Mouse (Mus musculus) embryonic facial prominence, embryonic 13.5 days (tissue): Measurements from ENCODE around the gene Sh2b3. TPM values are rescaled to one million over a fixed set of nuclear protein-coding genes. Genes with fewer than 3 reads are reported as not detected.

Experiments used
- ATAC-seq: fragments of 200-750 bp; cut with Nextera tagmentation; 2 replicates; pipeline ENCODE4 v1.8.0; 2017; ENCODE audit warnings: low read depth; ENCODE audit not compliant: insufficient number of reproducible peaks, insufficient read depth, low FRiP score, low TSS enrichment
- H3K27ac ChIP-seq: fragments of 300-500 bp; sonication (generic); 2 replicates; pipeline ENCODE4 v1.5.1; 2015; ENCODE audit warnings: moderate library complexity, mild to moderate bottlenecking, inconsistent platforms
- H3K27me3 ChIP-seq: fragments of 300-500 bp; sonication (generic); 2 replicates; pipeline ENCODE4 v1.6.1; 2015; ENCODE audit warnings: mild to moderate bottlenecking, inconsistent platforms
- H3K36me3 ChIP-seq: fragments of 300-500 bp; sonication (generic); 2 replicates; pipeline ENCODE4 v1.6.1; 2015; ENCODE audit warnings: mild to moderate bottlenecking, inconsistent platforms
- H3K4me1 ChIP-seq: fragments of 300-500 bp; sonication (generic); 2 replicates; pipeline ENCODE4 v1.6.1; 2015; ENCODE audit warnings: inconsistent platforms
- H3K4me2 ChIP-seq: fragments of 300-500 bp; sonication (generic); 2 replicates; pipeline ENCODE4 v1.6.1; 2015; ENCODE audit warnings: moderate library complexity, mild to moderate bottlenecking, inconsistent platforms
- H3K4me3 ChIP-seq: fragments of 300-500 bp; sonication (generic); 2 replicates; pipeline ENCODE4 v1.5.1; 2015; ENCODE audit warnings: mild to moderate bottlenecking, inconsistent platforms
- H3K9ac ChIP-seq: fragments of 300-500 bp; sonication (generic); 2 replicates; pipeline ENCODE4 v1.6.1; 2015; ENCODE audit warnings: mild to moderate bottlenecking, inconsistent platforms
- H3K9me3 ChIP-seq: fragments of 300-500 bp; sonication (generic); 2 replicates; pipeline ENCODE4 v1.6.1; 2016; ENCODE audit warnings: inconsistent platforms
- WGBS: fragments of 180-500 bp; shearing (Covaris S2); methylation state at CpG from one replicate; pipeline ENCODE4 v1.1.7; 2015; ENCODE audit warnings: mixed read lengths; 5-methylcytosine and 5-hydroxymethylcytosine counted together
- polyA plus RNA-seq: library from polyadenylated mRNA; unstranded; fragments of >200 nt; fragmentation: Nextera tagmentation; extraction: Ambion mirVana; gene quantifications from 2 replicates; pipeline ENCODE4 v1.2.1, GENCODE M21; 2015

Gene Sh2b3
- polyA plus RNA-seq, 1 experiment from 2014 or later: 12.2 TPM

- peak overlapping the region; percentile 54 for H3K4me3 ChIP-seq
- H3K9me3 ChIP-seq: no peaks in the 10 kb centered on the region
- no peaks in the 10 kb centered on the region for H3K36me3 ChIP-seq
- 12% methylated on average over 17 of the region's 17 CpGs for WGBS
- H3K4me2 ChIP-seq: peak overlapping the region; percentile 81
- no peak overlapping the region for H3K27ac ChIP-seq
- ATAC-seq: no peak
- H3K4me1 ChIP-seq: peaks cover 23% of the 10 kb centered on the region
- peak overlapping the region; percentile 73; the same call in 1 of the 2 replicates for H3K9ac ChIP-seq
- H3K27me3 ChIP-seq: peaks cover 54% of the 10 kb centered on the region
These were observed 5.9 kb upstream of the Sh2b3 start for GRCm38 (mm10) chr5:121843138-121843905.

- 0 out of 2 replicates have a peak, but pooled peaks have one; percentile 33 for ATAC-seq
- H3K4me1 ChIP-seq: peaks cover 23% of the 10 kb centered on the region
- no peak overlapping the region for H3K27ac ChIP-seq
- no peaks in the 10 kb centered on the region for H3K9me3 ChIP-seq
- H3K9ac ChIP-seq: peak overlapping the region; percentile 73
- WGBS: under 1% methylated on average over 33 of the region's 33 CpGs
- H3K36me3 ChIP-seq: no peaks in the 10 kb centered on the region
- peaks cover 60% of the 10 kb centered on the region for H3K27me3 ChIP-seq
- H3K4me3 ChIP-seq: peak overlapping the region; percentile 54
- H3K4me2 ChIP-seq: peak overlapping the region; percentile 81
These were observed 5.2 kb upstream of the Sh2b3 start for GRCm38 (mm10) chr5:121842665-121843118.

DNA sequence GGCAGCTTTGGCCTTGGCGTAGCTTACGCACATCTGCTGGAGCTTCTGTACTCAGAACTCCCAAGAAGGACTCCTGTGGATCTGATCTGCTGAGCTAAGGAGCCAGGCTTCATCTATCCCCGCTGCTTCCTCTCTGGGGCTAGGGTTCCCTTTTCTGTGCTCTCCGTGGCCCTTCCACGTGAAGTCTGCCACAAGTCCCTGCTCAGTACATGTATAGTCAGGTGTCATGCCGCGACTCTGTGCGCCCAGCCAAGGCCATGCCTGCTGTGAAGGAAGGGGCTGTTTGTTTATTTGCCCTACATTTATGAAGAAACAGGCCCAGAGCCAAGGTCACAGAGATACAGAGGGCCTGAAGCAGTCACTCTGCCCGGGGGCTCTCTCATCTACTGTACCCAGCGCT, 4.5 kb upstream of the Sh2b3 start:
- H3K36me3 ChIP-seq: no peaks in the 10 kb centered on the region
- H3K4me3 ChIP-seq: peak overlapping the region; percentile 54
- H3K9ac ChIP-seq: no peak overlapping the region
- peaks cover 67% of the 10 kb centered on the region for H3K27me3 ChIP-seq
- no peaks in the 10 kb centered on the region for H3K9me3 ChIP-seq
- H3K27ac ChIP-seq: no peak overlapping the region
- ATAC-seq: no peak
- peak overlapping the region; percentile 81; the same call in 1 of the 2 replicates for H3K4me2 ChIP-seq
- H3K4me1 ChIP-seq: peaks cover 28% of the 10 kb centered on the region
- WGBS: 44% methylated on average over 10 of the region's 10 CpGs

GRCm38 (mm10) chr5:121841516-121841915, 4.1 kb upstream of the Sh2b3 start:
- no peaks in the 10 kb centered on the region for H3K9me3 ChIP-seq
- peaks cover 68% of the 10 kb centered on the region for H3K27me3 ChIP-seq
- no peak overlapping the region for H3K4me2 ChIP-seq
- 93% methylated on average over 9 of the region's 9 CpGs for WGBS
- no peak for ATAC-seq
- no peak overlapping the region for H3K27ac ChIP-seq
- no peak overlapping the region for H3K9ac ChIP-seq
- no peaks in the 10 kb centered on the region for H3K36me3 ChIP-seq
- H3K4me1 ChIP-seq: peaks cover 28% of the 10 kb centered on the region
- no peak overlapping the region for H3K4me3 ChIP-seq

GRCm38 (mm10) chr5:121839128-121839473, 1.7 kb upstream of the Sh2b3 start:
- no peak for ATAC-seq
- 24% methylated on average over 7 of the region's 7 CpGs for WGBS
- Histone ChIP-seq H3K27ac (peak overlapping the region; percentile 71), H3K9me3 (no peaks in the 10 kb centered on the region), H3K4me3 (peak overlapping the region; percentile 82), H3K4me1 (peaks cover 47% of the 10 kb centered on the region), H3K4me2 (peak overlapping the region; percentile 90), H3K36me3 (no peaks in the 10 kb centered on the region), H3K9ac (peak overlapping the region; percentile 69; the same call in 1 of the 2 replicates), H3K27me3 (peaks cover 53% of the 10 kb centered on the region)

GRCm38 (mm10) chr5:121838341-121839127, 1.1 kb upstream of the Sh2b3 start:
- no peak for ATAC-seq
- Histone ChIP-seq H3K27me3 (peaks cover 47% of the 10 kb centered on the region), H3K27ac (peak overlapping the region; percentile 71), H3K4me3 (peak overlapping the region; percentile 82), H3K9me3 (no peaks in the 10 kb centered on the region), H3K9ac (peak overlapping the region; percentile 69), H3K4me1 (peaks cover 50% of the 10 kb centered on the region), H3K36me3 (no peaks in the 10 kb centered on the region), H3K4me2 (peak overlapping the region; percentile 90)
- under 1% methylated on average over 46 of the region's 46 CpGs for WGBS

- under 1% methylated on average over 64 of the region's 77 CpGs for WGBS
- peak overlapping the region; percentile 83 for H3K9ac ChIP-seq
- peak; percentile 73 for ATAC-seq
- H3K27ac ChIP-seq: peak overlapping the region; percentile 66
- no peaks in the 10 kb centered on the region for H3K9me3 ChIP-seq
- peaks cover 33% of the 10 kb centered on the region for H3K27me3 ChIP-seq
- no peaks in the 10 kb centered on the region for H3K36me3 ChIP-seq
- peaks cover 52% of the 10 kb centered on the region for H3K4me1 ChIP-seq
- H3K4me2 ChIP-seq: peak overlapping the region; percentile 90
- H3K4me3 ChIP-seq: peak overlapping the region; percentile 82
These were observed 592 bp downstream of the Sh2b3 start for GRCm38 (mm10) chr5:121836692-121837415.

GRCm38 (mm10) chr5:121835949-121836691, 1.3 kb downstream of the Sh2b3 start:
- H3K9me3 ChIP-seq: no peaks in the 10 kb centered on the region
- peak overlapping the region; percentile 90 for H3K4me2 ChIP-seq
- ATAC-seq: no peak
- H3K36me3 ChIP-seq: no peaks in the 10 kb centered on the region
- H3K9ac ChIP-seq: peak overlapping the region; percentile 83
- peak overlapping the region; percentile 66; the same call in 1 of the 2 replicates for H3K27ac ChIP-seq
- H3K4me3 ChIP-seq: peak overlapping the region; percentile 82
- peaks cover 30% of the 10 kb centered on the region for H3K27me3 ChIP-seq
- H3K4me1 ChIP-seq: peaks cover 52% of the 10 kb centered on the region
- 0% methylated on average over 49 of the region's 51 CpGs for WGBS

DNA sequence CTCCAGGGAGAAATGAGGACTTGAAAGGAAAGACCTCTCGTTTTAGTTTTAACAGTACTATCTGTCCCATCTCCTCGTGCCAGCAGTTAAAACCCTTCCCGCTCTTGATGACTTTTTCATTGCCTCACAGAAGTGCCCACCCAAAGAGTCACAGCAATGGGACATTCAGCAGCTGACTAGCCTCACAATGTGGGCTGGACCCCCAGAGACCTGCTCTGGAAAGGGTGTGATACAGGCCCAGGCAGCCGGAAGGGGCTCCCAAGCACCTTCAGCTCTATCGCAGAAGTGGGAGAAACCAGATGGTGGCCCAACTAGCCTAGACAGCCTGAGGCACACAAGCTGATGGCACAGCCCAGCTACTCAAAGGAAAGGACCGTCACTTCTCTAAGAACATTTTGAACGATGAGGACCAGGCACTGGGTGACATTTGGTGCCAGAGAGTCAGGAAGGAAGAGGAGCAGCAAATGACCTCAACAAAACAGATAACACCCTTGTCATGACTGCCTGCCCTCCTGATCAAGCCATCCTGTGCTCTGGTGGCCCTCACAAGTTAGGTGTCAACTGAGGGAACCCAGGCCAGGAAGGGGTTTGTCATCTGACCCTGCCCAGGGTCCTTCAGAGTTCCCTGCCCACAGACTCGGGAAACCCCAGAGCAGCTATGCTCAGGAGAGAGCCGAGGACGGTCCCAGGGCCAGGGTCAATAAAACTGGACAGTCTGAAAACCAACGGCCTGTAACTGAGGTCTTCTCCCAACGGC, 2.3 kb downstream of the Sh2b3 start:
- no peaks in the 10 kb centered on the region for H3K9me3 ChIP-seq
- WGBS: 47% methylated on average over 12 of the region's 12 CpGs
- peaks cover 38% of the 10 kb centered on the region for H3K27me3 ChIP-seq
- H3K9ac ChIP-seq: peak overlapping the region; percentile 83
- peak overlapping the region; percentile 82 for H3K4me3 ChIP-seq
- no peak for ATAC-seq
- H3K4me2 ChIP-seq: peak overlapping the region; percentile 90
- no peaks in the 10 kb centered on the region for H3K36me3 ChIP-seq
- H3K27ac ChIP-seq: no peak overlapping the region
- H3K4me1 ChIP-seq: peaks cover 52% of the 10 kb centered on the region

- H3K4me2 ChIP-seq: peak overlapping the region; percentile 90
- no peaks in the 10 kb centered on the region for H3K36me3 ChIP-seq
- no peak overlapping the region; the same call in 1 of the 2 replicates for H3K27ac ChIP-seq
- H3K4me3 ChIP-seq: 0 out of 2 replicates have a peak overlapping the region, but pooled peaks have one; percentile 82
- H3K27me3 ChIP-seq: peaks cover 42% of the 10 kb centered on the region
- peaks cover 54% of the 10 kb centered on the region for H3K4me1 ChIP-seq
- ATAC-seq: no peak
- WGBS: 78% methylated on average over 7 of the region's 7 CpGs
- no peaks in the 10 kb centered on the region for H3K9me3 ChIP-seq
- no peak overlapping the region for H3K9ac ChIP-seq
These were observed 3.2 kb downstream of the Sh2b3 start for GRCm38 (mm10) chr5:121834241-121834606.
